Mouse (Mus musculus) gastrocnemius, postnatal 10 days (tissue): ENCODE measurements around the gene Trpv3. TPM values are rescaled to one million over a fixed set of nuclear protein-coding genes. Genes with fewer than 3 reads are reported as not detected.

Experiments
- DNase-seq: peaks from one replicate; pipeline ENCODE4 v3.0.0; 2021; ENCODE audit warnings: mixed read lengths
- long read RNA-seq, 2 experiments: library from polyadenylated mRNA; stranded (forward); transcript quantifications; one replicate each; pipeline ENCODE4 v2.0.0; 2021
- total RNA-seq, 2 experiments: library from RNA; stranded (reverse); gene quantifications; 2 replicates each; pipeline ENCODE4 v1.2.3; 2021

The Trpv3 gene
- total RNA-seq: under 1 TPM; 0.05 to 0.07 TPM
- long read RNA-seq, experiment 1: 0 reads
- long read RNA-seq, experiment 2: 0 reads

DNA sequence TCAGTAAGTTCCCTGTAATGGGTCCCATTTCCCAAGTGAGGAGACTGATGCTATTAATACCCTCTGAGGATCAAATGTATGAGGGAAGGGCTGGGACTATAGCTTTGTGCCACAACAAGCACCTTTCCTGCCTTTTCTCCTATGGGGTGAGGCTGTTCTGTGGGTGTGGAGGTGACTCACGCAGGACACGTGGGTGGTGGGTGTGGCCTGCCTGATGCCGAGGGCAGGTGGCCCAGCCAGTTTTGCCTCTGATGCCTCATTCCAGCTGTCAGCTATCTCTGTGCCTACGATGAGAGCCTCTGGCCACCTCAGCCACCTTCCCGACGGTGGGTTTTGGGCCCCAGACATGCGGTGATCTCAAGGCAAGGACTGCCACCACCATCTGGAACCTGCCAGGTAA is at the start of gene Trpv3:
Gene Trpv3 (plus strand): TSS at position 122 of the 400 bp plus-strand sequence.
- DNase-seq: no peak

- DNase-seq: no peak
Observed at GRCm38 (mm10) chr11:73219671-73220070, 47.5 kb upstream of the Trpv3 start.

GRCm38 (mm10) chr11:73220651-73221050 is 46.5 kb upstream of the Trpv3 start:
- no peak for DNase-seq

DNA sequence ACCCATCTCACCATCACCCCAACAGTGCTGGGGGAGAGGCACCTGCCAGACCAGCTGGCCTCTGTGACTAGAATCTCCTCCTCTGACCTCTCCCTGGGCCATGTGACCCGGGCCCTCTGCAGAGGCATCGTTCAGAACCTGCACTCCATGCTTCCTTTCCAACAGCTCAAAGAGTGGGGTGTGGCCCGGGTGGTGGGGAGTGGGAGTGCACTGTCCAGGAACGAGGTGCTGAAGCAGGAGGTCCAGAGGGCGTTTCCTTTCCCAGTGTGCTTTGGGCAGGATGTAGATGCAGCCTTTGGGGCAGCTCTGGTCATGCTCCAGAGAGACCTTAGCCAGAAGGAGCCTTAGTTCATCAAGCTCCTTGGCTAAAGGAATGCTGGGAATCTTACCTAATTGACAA is 44.3 kb upstream of the Trpv3 start:
- DNase-seq: no peak

GRCm38 (mm10) chr11:73223966-73224365 is 43.2 kb upstream of the Trpv3 start:
- DNase-seq: no peak

GRCm38 (mm10) chr11:73225856-73226255 is 41.3 kb upstream of the Trpv3 start:
- DNase-seq: no peak

GRCm38 (mm10) chr11:73228881-73229280 is 38.3 kb upstream of the Trpv3 start:
- DNase-seq: no peak

DNA sequence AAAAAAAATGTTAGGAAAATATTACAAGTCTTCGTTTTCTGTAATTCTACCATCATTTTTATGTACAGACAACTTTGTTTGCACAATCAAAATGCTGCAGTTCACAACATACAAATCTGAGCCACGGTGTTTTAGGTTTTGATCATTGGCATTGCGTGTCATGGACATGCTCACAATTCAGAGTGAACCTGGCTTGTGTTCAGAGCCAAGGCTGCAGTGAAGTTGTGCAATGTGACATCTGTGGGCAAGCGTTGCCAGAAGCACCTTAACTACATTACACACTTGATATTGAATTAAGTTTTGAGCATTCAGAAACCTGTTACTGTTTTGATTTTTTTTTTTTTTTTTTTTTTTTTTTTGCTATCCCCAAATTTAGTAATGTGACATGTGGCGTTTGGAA is 37.1 kb upstream of the Trpv3 start:
- DNase-seq: no peak

GRCm38 (mm10) chr11:73232513-73232912 is 34.7 kb upstream of the Trpv3 start:
- no peak for DNase-seq

DNA sequence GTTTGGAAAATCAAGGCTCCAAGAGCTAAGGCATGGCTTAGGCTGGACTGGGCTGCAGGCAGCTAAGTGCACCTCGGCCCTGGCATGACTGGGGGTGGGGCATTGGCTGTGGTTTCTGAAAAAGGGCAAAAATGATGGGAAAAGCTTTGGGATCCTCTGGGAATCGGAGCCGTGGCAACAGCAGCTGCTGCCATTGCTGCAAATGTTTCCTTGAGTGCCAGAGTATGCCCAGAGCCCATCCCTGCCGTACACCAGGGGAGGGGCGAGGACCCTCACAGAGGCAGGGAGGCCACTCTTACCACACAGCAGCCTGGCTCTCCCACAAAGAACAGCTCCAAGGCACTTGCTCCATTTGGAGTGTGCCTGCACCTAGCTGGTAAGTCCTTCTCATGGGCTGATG is 33.2 kb upstream of the Trpv3 start, which contains the start of gene Trpv1:
Gene Trpv1 (plus strand): TSS at position 301 of the 400 bp plus-strand sequence.
- DNase-seq: no peak

DNA sequence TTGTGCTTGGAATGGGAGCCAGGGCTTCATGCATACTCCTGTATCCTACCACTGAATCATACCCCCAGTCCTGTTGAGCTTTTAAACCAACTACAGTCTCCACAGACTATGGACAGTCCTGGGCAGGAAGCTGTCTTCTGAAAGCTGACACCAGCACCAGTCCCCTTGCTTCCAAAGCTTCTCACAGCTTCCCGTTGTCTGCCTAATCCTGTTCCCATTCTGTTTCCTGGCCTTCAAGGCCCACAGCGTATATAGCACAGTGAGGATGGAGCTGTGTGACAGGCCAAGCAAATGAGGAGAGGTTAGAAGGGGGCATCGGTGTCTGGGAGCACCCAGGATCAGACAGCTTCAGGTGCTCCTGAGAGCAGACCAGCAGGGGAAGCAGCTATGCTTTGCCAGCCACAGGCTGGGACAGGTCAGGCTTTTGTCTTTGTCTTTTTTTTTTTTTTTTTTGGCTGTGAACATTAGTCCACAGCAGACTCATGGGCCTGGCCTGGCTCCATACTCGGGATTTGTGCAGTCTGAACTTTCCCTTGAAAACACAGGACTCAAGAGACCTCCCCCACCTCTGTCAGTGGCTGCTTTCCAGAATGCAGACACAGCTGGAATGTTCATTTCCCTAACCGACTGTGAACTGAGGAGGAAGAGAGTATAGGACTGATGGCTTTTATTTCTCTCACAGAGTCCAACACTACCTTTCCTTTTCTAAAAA is 31.0 kb upstream of the Trpv3 start:
- peak; percentile 73 for DNase-seq

DNA sequence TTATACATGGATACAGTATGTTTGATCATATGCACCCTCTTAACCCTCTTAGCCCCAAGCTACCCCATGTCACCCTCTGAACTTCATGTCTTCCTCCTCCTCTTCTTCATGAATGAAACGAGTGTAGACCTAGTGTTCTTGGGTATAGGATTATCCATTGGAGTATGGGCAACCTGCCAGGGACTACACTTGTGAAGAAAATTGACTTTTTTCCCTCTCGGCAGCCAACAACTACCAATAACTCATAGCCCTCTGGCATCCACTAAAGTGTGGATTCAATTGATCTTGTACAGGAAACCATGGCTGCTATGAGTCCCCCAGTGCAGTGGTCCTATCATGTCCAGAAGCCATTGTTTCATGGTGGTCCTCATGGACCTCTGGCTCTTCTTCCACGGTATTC is 30.5 kb upstream of the Trpv3 start:
- DNase-seq: no peak

GRCm38 (mm10) chr11:73242199-73242598 is 25.0 kb upstream of the Trpv3 start:
- DNase-seq: no peak

DNA sequence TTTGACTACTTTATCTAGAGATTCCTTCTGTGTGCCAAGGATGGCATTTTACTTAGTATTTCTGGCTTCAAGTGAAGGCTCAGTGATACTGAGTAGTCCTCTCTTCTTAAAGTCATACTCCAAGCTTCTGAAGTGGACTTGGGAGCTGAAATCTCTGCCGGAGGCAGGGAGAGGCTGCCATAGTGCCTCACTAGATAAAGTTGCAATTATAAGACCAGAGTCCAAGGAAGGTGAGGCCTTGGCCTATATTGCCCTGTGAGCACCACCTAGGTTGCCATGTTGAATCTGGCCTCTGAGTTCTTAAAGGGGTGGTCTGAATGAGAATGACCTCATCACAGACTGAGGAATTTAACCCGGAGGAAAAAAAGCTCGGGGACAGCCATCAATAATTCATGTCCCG is 24.4 kb upstream of the Trpv3 start:
- DNase-seq: no peak

GRCm38 (mm10) chr11:73257362-73257945 is 9.7 kb upstream of the Trpv3 start:
- DNase-seq: no peak

GRCm38 (mm10) chr11:73258664-73259063 is 8.5 kb upstream of the Trpv3 start:
- DNase-seq: no peak

DNA sequence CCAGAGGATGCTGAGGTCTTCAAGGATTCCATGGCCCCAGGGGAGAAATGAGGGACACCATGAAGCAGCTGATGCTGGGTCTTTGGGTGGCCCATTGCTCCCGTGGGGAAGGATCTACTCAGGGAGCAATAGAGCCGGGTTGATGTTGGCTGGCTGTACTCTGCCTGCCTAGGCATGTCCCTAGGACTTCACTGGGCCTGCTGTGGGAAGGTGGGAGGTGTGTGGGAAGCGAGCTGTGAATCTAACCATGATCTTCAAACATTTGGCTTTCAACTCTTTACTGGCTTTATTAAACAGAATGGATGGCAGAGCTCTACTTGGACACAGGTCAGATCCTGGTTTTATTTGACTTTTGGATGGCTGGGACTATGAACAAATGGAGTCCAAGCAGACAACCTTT is 6.7 kb upstream of the Trpv3 start:
- DNase-seq: no peak

DNA sequence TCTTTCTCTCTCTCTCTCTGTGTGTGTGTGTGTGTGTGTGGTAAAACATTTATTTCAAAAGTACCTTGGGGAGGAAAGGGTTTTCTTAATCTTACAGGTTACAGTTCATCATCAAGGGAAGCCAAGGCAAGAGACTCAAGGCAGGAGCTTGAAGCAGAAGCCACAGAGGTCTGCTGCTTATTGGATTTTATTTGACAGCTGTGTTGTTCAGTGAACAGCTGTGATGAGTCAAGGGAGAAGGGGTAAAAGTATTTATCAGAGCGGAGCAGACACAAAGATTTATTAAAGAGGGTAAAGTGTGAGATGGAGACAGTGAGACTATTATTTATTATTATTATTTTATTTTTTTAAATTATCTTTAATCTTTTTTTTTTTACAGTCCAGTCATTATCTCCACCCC is 5.8 kb upstream of the Trpv3 start:
- DNase-seq: no peak

- no peak for DNase-seq
Observed at GRCm38 (mm10) chr11:73274821-73275220, 7.6 kb downstream of the Trpv3 start.

GRCm38 (mm10) chr11:73280710-73281109 is 13.5 kb downstream of the Trpv3 start:
- DNase-seq: no peak

DNA sequence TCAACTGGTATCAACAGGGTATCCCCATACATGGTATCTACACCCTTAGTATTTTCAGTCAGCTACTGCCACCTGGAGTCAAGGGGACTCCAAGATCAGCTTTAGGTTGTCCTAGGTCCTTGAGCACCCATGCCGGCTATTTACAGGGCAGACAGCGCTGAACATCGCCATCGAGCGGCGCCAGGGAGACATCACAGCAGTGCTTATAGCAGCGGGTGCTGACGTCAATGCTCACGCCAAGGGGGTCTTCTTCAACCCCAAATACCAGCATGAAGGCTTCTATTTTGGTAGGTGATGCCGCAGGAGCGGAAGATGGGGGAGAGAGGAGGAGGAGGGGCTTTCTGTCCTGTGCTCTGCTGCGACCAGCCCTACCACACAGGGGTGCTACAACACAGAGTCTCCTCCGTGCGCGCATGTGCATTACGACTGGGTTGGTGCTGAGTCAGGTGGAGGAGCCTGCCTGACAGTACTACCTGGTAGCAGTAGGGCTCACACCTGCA is 14.4 kb downstream of the Trpv3 start:
- peak; percentile 39 for DNase-seq

- DNase-seq: no peak
Observed at GRCm38 (mm10) chr11:73283369-73283768, 16.2 kb downstream of the Trpv3 start.

DNA sequence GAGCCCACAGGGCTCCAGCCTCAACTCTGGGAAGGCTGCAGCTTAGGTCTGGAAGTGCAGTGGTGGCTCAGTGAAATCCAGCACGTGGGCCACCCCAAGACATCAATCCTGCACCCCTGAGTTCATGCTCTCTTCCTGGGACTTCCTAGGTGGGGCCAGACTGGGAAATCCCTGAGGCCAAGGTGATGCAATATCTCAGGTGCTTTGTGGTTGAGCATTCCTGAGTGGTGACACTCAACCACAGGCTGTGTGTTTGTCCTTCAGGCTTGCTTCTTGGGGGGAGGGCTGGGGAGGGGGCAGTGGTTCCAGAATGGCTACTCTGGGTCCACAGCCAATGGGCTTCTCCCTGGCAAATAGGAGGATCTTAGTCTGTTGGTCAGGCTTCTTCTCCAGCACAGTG is 16.7 kb downstream of the Trpv3 start:
- DNase-seq: no peak

- no peak for DNase-seq
Observed at GRCm38 (mm10) chr11:73284351-73284750, 17.2 kb downstream of the Trpv3 start.
